Mouse (Mus musculus) lung, adult 2 months (tissue): ENCODE measurements around the gene Nkx6-1.

Source experiments
- CTCF ChIP-seq: fragments of 200-500 bp; IDR thresholded peaks from 2 replicates; pipeline ENCODE4 v1.5.1; 2011; ENCODE audit warnings: mild to moderate bottlenecking, low read length, control low read depth; ENCODE audit not compliant: insufficient read depth
- POLR2A ChIP-seq: fragments of 200-500 bp; IDR thresholded peaks from 2 replicates; pipeline ENCODE4 v1.6.1; 2011; ENCODE audit warnings: low read depth, mild to moderate bottlenecking, control low read depth, low read length, borderline replicate concordance; ENCODE audit errors: extremely low read depth

GRCm38 (mm10) chr5:101660666-101661065 is 4.1 kb downstream of the Nkx6-1 start:
- TF ChIP-seq CTCF (no peak), POLR2A (no peak)
